Mouse (Mus musculus): ENCODE measurements at regions not wholly inside any gene's neighbourhood (a gene's known extent, or its start where the extent isn't known, plus 50 kb on each side); places are given as distances from the start of the nearest gene placed in this dataset.

GRCm38 (mm10) chr9:9606322-9606721, 367.4 kb upstream of the Arhgap42 start:
- Histone ChIP-seq H3K4me3 (no peak overlapping the region), H3K27me3 (no peaks in the 10 kb centered on the region), H3K4me2 (no peak overlapping the region), H3K4me1 (replicated peaks) (no peaks in the 10 kb centered on the region), H3K9me3 (peaks cover 4% of the 10 kb centered on the region; the same call in 1 of the 2 replicates), H3K36me3 (no peaks in the 10 kb centered on the region), H3K27ac (replicated peaks) (no peak overlapping the region), H3K9ac (no peak overlapping the region)
- 81% methylated on average over 1 of the region's 1 CpGs for WGBS
- ATAC-seq (ENCODE audit: low read depth) = no peak

DNA sequence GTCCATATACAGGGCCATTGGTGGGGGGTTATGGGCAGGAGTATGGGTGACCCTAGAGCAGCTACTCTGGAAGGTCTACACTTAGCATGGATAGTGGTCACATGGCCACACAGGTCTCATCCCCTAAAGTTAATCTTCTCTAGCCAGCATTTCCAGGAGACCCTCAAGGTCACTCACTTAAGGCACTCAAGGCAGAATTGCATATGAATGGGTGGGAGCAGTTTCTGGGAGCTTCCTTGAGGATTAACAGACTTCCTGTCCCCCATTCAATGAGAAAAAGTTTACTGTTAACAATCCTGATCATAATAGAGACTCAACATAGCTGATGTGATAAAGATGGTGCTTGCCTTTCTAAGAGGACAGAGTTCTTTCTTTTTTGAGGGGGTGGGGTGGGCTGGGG, 352.4 kb upstream of the Arhgap42 start:
- Histone ChIP-seq H3K36me3 (no peaks in the 10 kb centered on the region), H3K9ac (no peak overlapping the region), H3K4me3 (no peak overlapping the region), H3K9me3 (no peaks in the 10 kb centered on the region), H3K27ac (replicated peaks) (no peak overlapping the region), H3K27me3 (no peaks in the 10 kb centered on the region), H3K4me1 (replicated peaks) (no peaks in the 10 kb centered on the region), H3K4me2 (no peak overlapping the region)
- no peak for ATAC-seq (ENCODE audit: low read depth)

- Histone ChIP-seq H3K4me3 (no peak overlapping the region), H3K4me1 (replicated peaks) (no peaks in the 10 kb centered on the region), H3K27ac (replicated peaks) (no peak overlapping the region), H3K9ac (no peak overlapping the region), H3K36me3 (no peaks in the 10 kb centered on the region), H3K4me2 (no peak overlapping the region), H3K9me3 (no peaks in the 10 kb centered on the region), H3K27me3 (no peaks in the 10 kb centered on the region)
- ATAC-seq (ENCODE audit: low read depth) = 0 out of 2 replicates have a peak, but pooled peaks have one; percentile 19
- WGBS = 72% methylated on average over 2 of the region's 2 CpGs
These were observed 344.2 kb upstream of the Arhgap42 start for GRCm38 (mm10) chr9:9583011-9583605.

- Histone ChIP-seq H3K36me3 (no peaks in the 10 kb centered on the region), H3K4me1 (replicated peaks) (no peaks in the 10 kb centered on the region), H3K27ac (replicated peaks) (no peak overlapping the region), H3K4me2 (no peak overlapping the region), H3K9me3 (no peaks in the 10 kb centered on the region), H3K4me3 (no peak overlapping the region), H3K9ac (no peak overlapping the region), H3K27me3 (no peaks in the 10 kb centered on the region)
- WGBS = 88% methylated on average over 3 of the region's 3 CpGs
- no peak for ATAC-seq (ENCODE audit: low read depth)
These were observed 343.6 kb upstream of the Arhgap42 start for GRCm38 (mm10) chr9:9582301-9583010.

- Histone ChIP-seq H3K27me3 (no peaks in the 10 kb centered on the region), H3K36me3 (no peaks in the 10 kb centered on the region), H3K4me3 (no peak overlapping the region), H3K4me2 (no peak overlapping the region), H3K4me1 (replicated peaks) (no peaks in the 10 kb centered on the region), H3K27ac (replicated peaks) (no peak overlapping the region), H3K9me3 (no peaks in the 10 kb centered on the region), H3K9ac (no peak overlapping the region)
- peak; percentile 89 for ATAC-seq (ENCODE audit: low read depth)
- 53% methylated on average over 5 of the region's 5 CpGs for WGBS
These were observed 329.2 kb upstream of the Arhgap42 start for GRCm38 (mm10) chr9:9568040-9568649.

GRCm38 (mm10) chr9:9564551-9564950, 325.6 kb upstream of the Arhgap42 start:
- Histone ChIP-seq H3K9me3 (no peaks in the 10 kb centered on the region), H3K36me3 (no peaks in the 10 kb centered on the region), H3K4me1 (replicated peaks) (no peaks in the 10 kb centered on the region), H3K4me2 (no peak overlapping the region), H3K27ac (replicated peaks) (no peak overlapping the region), H3K4me3 (no peak overlapping the region), H3K9ac (no peak overlapping the region), H3K27me3 (no peaks in the 10 kb centered on the region)
- ATAC-seq (ENCODE audit: low read depth) = no peak

DNA sequence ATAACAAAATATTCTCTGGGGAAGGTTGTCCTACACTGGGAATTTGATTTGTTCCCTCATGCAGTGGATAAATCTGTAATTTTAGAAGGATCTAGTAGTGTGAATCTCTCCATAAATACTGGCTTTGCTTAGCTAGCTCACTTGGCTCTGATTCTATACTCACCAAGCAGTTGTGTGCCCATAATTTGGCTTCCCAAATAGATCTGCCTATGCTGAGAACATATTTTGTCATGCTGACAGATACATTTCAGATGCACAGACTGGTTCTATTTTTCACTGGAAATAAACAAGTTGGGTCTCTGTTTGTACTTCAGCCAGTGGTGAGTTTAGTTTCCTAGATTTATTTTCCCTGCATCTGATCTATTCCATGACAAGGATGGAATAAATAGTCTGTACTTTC, 309.8 kb upstream of the Arhgap42 start:
- Histone ChIP-seq H3K27ac (replicated peaks) (no peak overlapping the region), H3K4me3 (no peak overlapping the region), H3K9me3 (no peaks in the 10 kb centered on the region), H3K27me3 (no peaks in the 10 kb centered on the region), H3K4me2 (no peak overlapping the region), H3K9ac (no peak overlapping the region), H3K4me1 (replicated peaks) (no peaks in the 10 kb centered on the region), H3K36me3 (no peaks in the 10 kb centered on the region)
- ATAC-seq (ENCODE audit: low read depth) = no peak

DNA sequence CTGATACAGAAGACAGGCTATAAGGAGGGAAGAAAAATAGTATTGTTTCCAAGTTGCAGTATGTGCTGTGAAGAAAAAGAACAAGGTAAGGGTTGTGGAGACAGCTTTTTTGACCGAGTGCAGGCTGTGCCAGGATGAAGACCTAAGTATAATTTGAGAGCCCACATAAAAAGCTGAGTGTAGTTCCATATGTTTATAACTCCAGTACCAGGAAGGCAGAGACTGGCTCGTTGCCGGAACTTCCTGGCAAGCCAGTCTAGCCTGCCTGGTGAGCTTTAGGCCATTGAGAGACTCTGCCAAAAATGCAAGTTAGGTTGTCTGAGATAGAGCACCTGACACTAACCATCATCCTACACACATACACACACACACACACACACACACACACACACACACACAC, 308.7 kb upstream of the Arhgap42 start:
- no peaks in the 10 kb centered on the region for H3K4me1 ChIP-seq (replicated peaks)
- no peak overlapping the region for H3K9ac ChIP-seq
- no peak overlapping the region for H3K4me3 ChIP-seq
- H3K27ac ChIP-seq (replicated peaks) = no peak overlapping the region
- 87% methylated on average over 3 of the region's 3 CpGs for WGBS
- H3K27me3 ChIP-seq = no peaks in the 10 kb centered on the region
- H3K4me2 ChIP-seq = no peak overlapping the region
- no peak for ATAC-seq (ENCODE audit: low read depth)
- no peaks in the 10 kb centered on the region for H3K36me3 ChIP-seq
- H3K9me3 ChIP-seq = no peaks in the 10 kb centered on the region

DNA sequence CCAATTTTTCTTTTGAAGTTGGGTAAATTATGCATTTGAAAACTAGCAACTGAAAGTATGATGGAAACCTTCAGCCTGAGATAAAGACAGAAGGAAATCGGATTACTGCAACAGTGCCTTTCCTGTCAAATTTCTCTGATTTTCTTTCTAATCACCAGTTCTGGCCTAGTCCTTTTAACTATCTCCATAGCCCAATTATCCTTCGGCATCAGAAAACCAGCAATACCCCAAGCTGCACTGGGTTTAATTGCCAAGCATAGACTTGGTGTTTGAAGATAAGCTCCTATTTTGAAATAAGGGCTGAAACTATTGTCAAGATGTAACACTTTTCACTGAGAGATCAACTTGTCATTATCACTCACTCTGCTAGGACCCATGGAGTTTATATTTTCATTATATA, 308.2 kb upstream of the Arhgap42 start:
- Histone ChIP-seq H3K27ac (replicated peaks) (no peak overlapping the region), H3K4me3 (no peak overlapping the region), H3K4me2 (no peak overlapping the region), H3K27me3 (no peaks in the 10 kb centered on the region), H3K9ac (no peak overlapping the region), H3K4me1 (replicated peaks) (no peaks in the 10 kb centered on the region), H3K36me3 (no peaks in the 10 kb centered on the region), H3K9me3 (no peaks in the 10 kb centered on the region)
- no peak for ATAC-seq (ENCODE audit: low read depth)
- 90% methylated on average over 2 of the region's 2 CpGs for WGBS

DNA sequence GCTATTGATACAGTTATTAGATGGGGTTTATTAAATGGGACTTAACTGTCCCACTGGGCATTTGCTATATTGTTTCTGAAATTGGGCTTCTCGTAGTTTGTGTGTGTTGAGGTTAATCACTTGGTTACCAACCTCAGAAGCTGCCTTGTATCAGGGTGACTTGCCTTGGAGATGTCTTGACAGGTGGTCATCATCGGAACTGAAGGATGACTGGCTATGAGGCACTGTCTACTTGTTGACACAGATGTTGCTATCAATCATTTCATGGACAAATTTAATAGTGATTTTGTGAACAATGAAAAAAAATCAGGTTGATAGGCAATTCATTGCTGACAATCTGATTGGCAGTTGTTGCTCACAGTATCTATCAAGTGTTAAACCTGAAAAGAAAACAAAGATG, 261.4 kb upstream of the Arhgap42 start:
- H3K27ac ChIP-seq (replicated peaks) = no peak overlapping the region
- H3K9ac ChIP-seq = no peak overlapping the region
- H3K27me3 ChIP-seq = no peaks in the 10 kb centered on the region
- no peaks in the 10 kb centered on the region for H3K9me3 ChIP-seq
- WGBS = 93% methylated on average over 2 of the region's 2 CpGs
- no peak overlapping the region for H3K4me3 ChIP-seq
- no peaks in the 10 kb centered on the region for H3K4me1 ChIP-seq (replicated peaks)
- H3K36me3 ChIP-seq = no peaks in the 10 kb centered on the region
- no peak for ATAC-seq (ENCODE audit: low read depth)
- H3K4me2 ChIP-seq = no peak overlapping the region

GRCm38 (mm10) chr9:9493594-9494182, 254.8 kb upstream of the Arhgap42 start:
- Histone ChIP-seq H3K27me3 (no peaks in the 10 kb centered on the region), H3K4me2 (no peak overlapping the region), H3K36me3 (no peaks in the 10 kb centered on the region), H3K9ac (no peak overlapping the region), H3K27ac (replicated peaks) (no peak overlapping the region), H3K4me1 (replicated peaks) (peaks cover 6% of the 10 kb centered on the region; the same call in 1 of the 2 replicates), H3K4me3 (no peak overlapping the region), H3K9me3 (no peaks in the 10 kb centered on the region)
- no peak for ATAC-seq (ENCODE audit: low read depth)
- WGBS = 59% methylated on average over 3 of the region's 3 CpGs

DNA sequence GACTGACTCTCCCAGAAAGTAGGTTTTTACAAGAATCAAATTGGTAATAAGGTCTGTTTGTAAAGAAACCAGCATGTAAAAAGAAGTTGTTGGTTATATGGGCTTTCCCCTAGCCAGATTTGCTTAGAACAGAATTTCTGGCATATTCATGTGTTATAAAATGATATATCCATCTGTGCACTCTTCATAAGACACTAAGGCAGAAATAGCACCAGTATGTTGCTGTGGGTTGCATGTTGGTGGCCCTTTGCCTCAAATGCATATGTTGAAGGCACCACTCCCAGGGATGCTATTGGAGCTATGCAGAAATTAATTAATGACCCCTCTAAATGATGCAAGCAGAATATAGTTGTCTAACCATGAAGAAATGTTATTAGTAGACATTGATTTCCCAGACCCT, 238.2 kb upstream of the Arhgap42 start:
- Histone ChIP-seq H3K4me2 (no peak overlapping the region), H3K9ac (no peak overlapping the region), H3K36me3 (no peaks in the 10 kb centered on the region), H3K4me1 (replicated peaks) (peaks cover 12% of the 10 kb centered on the region; the same call in 1 of the 2 replicates), H3K4me3 (no peak overlapping the region), H3K27me3 (no peaks in the 10 kb centered on the region; the same call in 1 of the 2 replicates), H3K27ac (replicated peaks) (no peak overlapping the region), H3K9me3 (no peaks in the 10 kb centered on the region)
- no peak for ATAC-seq (ENCODE audit: low read depth)

Measured in neural tube, embryonic 13.5 days (tissue).